Mouse (Mus musculus) small intestine, adult 2 months (tissue): ENCODE data around the gene Bclaf3.

Experiments
- CTCF ChIP-seq: fragments of 200-500 bp; IDR thresholded peaks from 2 replicates; pipeline ENCODE4 v1.5.1; 2012; ENCODE audit warnings: low read depth, mild to moderate bottlenecking, control low read depth, inconsistent platforms, low read length, moderate library complexity, mixed read lengths; ENCODE audit not compliant: insufficient replicate concordance, insufficient read length; ENCODE audit errors: extremely low read depth
- POLR2A ChIP-seq: fragments of 200-500 bp; IDR thresholded peaks from 2 replicates; pipeline ENCODE4 v1.6.1; 2012; ENCODE audit warnings: low read depth, mild to moderate bottlenecking, control low read depth, inconsistent platforms, low read length, moderate library complexity

DNA sequence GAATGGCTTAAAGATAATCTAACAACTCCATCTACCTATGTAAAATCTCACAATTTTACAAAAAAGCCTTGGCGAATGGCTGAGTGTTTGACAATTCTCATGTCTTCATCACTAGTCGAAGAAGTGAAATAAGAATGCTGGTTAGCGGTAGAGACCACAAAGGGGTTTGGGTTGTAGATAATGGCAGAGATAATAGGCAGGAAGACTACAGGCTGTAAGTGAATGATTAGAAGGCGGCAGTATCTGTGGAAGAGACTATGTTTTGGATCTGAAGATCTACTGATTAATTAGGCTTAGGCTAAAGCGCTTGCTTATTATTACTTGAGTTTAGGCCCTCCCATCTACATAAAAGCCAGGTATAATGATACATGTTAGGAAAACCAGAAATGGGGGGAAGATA, 20.6 kb downstream of the Bclaf3 start:
- TF ChIP-seq POLR2A (no peak), CTCF (no peak)
